Mouse (Mus musculus) limb, embryonic 10.5 days (tissue): Measurements from ENCODE around the gene 2810408A11Rik. TPM values are rescaled to one million over a fixed set of nuclear protein-coding genes. Genes with fewer than 3 reads are reported as not detected.

Source experiments
- DNase-seq: peaks from one replicate; pipeline ENCODE4 v3.0.0-alpha.2; 2017; ENCODE audit warnings: low spot score
- H3K27ac ChIP-seq: fragments of 300-500 bp; sonication (generic); 2 replicates; pipeline ENCODE4 v1.5.1; 2016; ENCODE audit warnings: mild to moderate bottlenecking
- H3K27me3 ChIP-seq: fragments of 300-500 bp; sonication (generic); 2 replicates; pipeline ENCODE4 v1.6.1; 2016; ENCODE audit warnings: low read depth, mild to moderate bottlenecking; ENCODE audit not compliant: poor library complexity, severe bottlenecking
- H3K36me3 ChIP-seq: fragments of 300-500 bp; sonication (generic); 2 replicates; pipeline ENCODE4 v1.6.1; 2016; ENCODE audit warnings: mild to moderate bottlenecking, moderate library complexity
- H3K4me1 ChIP-seq: fragments of 300-500 bp; sonication (generic); 2 replicates; pipeline ENCODE4 v1.6.1; 2016
- H3K4me3 ChIP-seq: fragments of 300-500 bp; sonication (generic); 2 replicates; pipeline ENCODE4 v1.5.1; 2016; ENCODE audit warnings: mild to moderate bottlenecking, moderate library complexity
- H3K9me3 ChIP-seq: fragments of 300-500 bp; sonication (generic); replicated peaks from 2 replicates; pipeline ENCODE4 v1.6.1; 2016; ENCODE audit warnings: mild to moderate bottlenecking
- WGBS: fragments of 180-500 bp; shearing (Covaris S2); methylation state at CpG from one replicate; pipeline ENCODE4 v1.1.7; 2016; 5-methylcytosine and 5-hydroxymethylcytosine counted together
- polyA plus RNA-seq: library from polyadenylated mRNA; unstranded; fragments of >200 nt; fragmentation: Nextera tagmentation; extraction: Ambion mirVana; gene quantifications from 2 replicates; pipeline ENCODE4 v1.2.1, GENCODE M21; 2016

The 2810408A11Rik gene
- polyA plus RNA-seq, 1 experiment from 2014 or later, result 25.8 TPM

- no peak for DNase-seq
- Histone ChIP-seq H3K9me3 (no peaks in the 10 kb centered on the region), H3K36me3 (peaks cover 92% of the 10 kb centered on the region), H3K4me3 (peak overlapping the region; percentile 81), H3K4me1 (peaks cover 57% of the 10 kb centered on the region), H3K27me3 (no peaks in the 10 kb centered on the region), H3K27ac (0 out of 2 replicates have a peak overlapping the region, but pooled peaks have one; percentile 92)
- 42% methylated on average over 9 of the region's 9 CpGs for WGBS
Measured at GRCm38 (mm10) chr11:69914917-69915430, 14.2 kb upstream of the 2810408A11Rik start.

GRCm38 (mm10) chr11:69914372-69914764, 13.6 kb upstream of the 2810408A11Rik start:
- H3K27me3 ChIP-seq, result no peaks in the 10 kb centered on the region
- H3K9me3 ChIP-seq, result no peaks in the 10 kb centered on the region
- 3% methylated on average over 17 of the region's 17 CpGs for WGBS
- peak overlapping the region; percentile 81 for H3K4me3 ChIP-seq
- no peak for DNase-seq
- H3K36me3 ChIP-seq, result peaks cover 92% of the 10 kb centered on the region
- peaks cover 52% of the 10 kb centered on the region for H3K4me1 ChIP-seq
- peak overlapping the region; percentile 92 for H3K27ac ChIP-seq

- Histone ChIP-seq H3K36me3 (peaks cover 92% of the 10 kb centered on the region), H3K27me3 (no peaks in the 10 kb centered on the region), H3K9me3 (no peaks in the 10 kb centered on the region), H3K4me3 (peak within 1 kb of the TSS; percentile 81), H3K4me1 (peaks cover 46% of the 10 kb centered on the region), H3K27ac (peak within 1 kb of the TSS; percentile 92)
- WGBS, result 2% methylated on average over 61 of the region's 61 CpGs
- DNase-seq, result peak; percentile 97
Measured at GRCm38 (mm10) chr11:69913554-69914371, 13.0 kb upstream of the 2810408A11Rik start, which contains the start of gene Gps2. Gps2 (plus strand) TSS chr11:69913888.

GRCm38 (mm10) chr11:69912716-69913530, 12.1 kb upstream of the 2810408A11Rik start:
- Histone ChIP-seq H3K9me3 (no peaks in the 10 kb centered on the region), H3K4me1 (peaks cover 42% of the 10 kb centered on the region), H3K27ac (peak overlapping the region; percentile 92), H3K36me3 (peaks cover 92% of the 10 kb centered on the region), H3K4me3 (peak overlapping the region; percentile 81), H3K27me3 (no peaks in the 10 kb centered on the region)
- DNase-seq, result no peak
- 77% methylated on average over 15 of the region's 15 CpGs for WGBS

GRCm38 (mm10) chr11:69911701-69912100, 10.9 kb upstream of the 2810408A11Rik start:
- 89% methylated on average over 6 of the region's 6 CpGs for WGBS
- Histone ChIP-seq H3K9me3 (no peaks in the 10 kb centered on the region), H3K4me3 (no peak overlapping the region), H3K4me1 (peaks cover 31% of the 10 kb centered on the region), H3K27me3 (no peaks in the 10 kb centered on the region), H3K27ac (no peak overlapping the region), H3K36me3 (peaks cover 92% of the 10 kb centered on the region)
- DNase-seq, result no peak

GRCm38 (mm10) chr11:69910781-69911560, 10.2 kb upstream of the 2810408A11Rik start:
- H3K27ac ChIP-seq, result no peak overlapping the region
- peak overlapping the region; percentile 8; the same call in 1 of the 2 replicates for H3K4me3 ChIP-seq

GRCm38 (mm10) chr11:69910177-69910576, 9.4 kb upstream of the 2810408A11Rik start:
- no peaks in the 10 kb centered on the region for H3K27me3 ChIP-seq

More at GRCm38 (mm10) chr11:69910781-69911560, 10.2 kb upstream of the 2810408A11Rik start:
- 94% methylated on average over 17 of the region's 17 CpGs for WGBS
- Histone ChIP-seq H3K36me3 (peaks cover 92% of the 10 kb centered on the region), H3K4me1 (peaks cover 27% of the 10 kb centered on the region), H3K27me3 (no peaks in the 10 kb centered on the region), H3K9me3 (no peaks in the 10 kb centered on the region)
- no peak for DNase-seq

GRCm38 (mm10) chr11:69909174-69909573, 8.4 kb upstream of the 2810408A11Rik start:
- Histone ChIP-seq H3K9me3 (no peaks in the 10 kb centered on the region), H3K27ac (no peak overlapping the region), H3K27me3 (no peaks in the 10 kb centered on the region), H3K4me3 (no peak overlapping the region), H3K4me1 (peaks cover 9% of the 10 kb centered on the region), H3K36me3 (peaks cover 96% of the 10 kb centered on the region)
- no peak for DNase-seq
- WGBS, result 93% methylated on average over 5 of the region's 5 CpGs

More at GRCm38 (mm10) chr11:69910177-69910576, 9.4 kb upstream of the 2810408A11Rik start:
- WGBS, result 91% methylated on average over 8 of the region's 8 CpGs
- Histone ChIP-seq H3K27ac (no peak overlapping the region), H3K36me3 (peaks cover 92% of the 10 kb centered on the region), H3K4me1 (peaks cover 19% of the 10 kb centered on the region), H3K9me3 (no peaks in the 10 kb centered on the region), H3K4me3 (no peak overlapping the region)
- DNase-seq, result no peak

GRCm38 (mm10) chr11:69908645-69909044, 7.9 kb upstream of the 2810408A11Rik start:
- no peak for DNase-seq
- H3K27me3 ChIP-seq, result no peaks in the 10 kb centered on the region

GRCm38 (mm10) chr11:69904311-69904710, 3.5 kb upstream of the 2810408A11Rik start:
- H3K36me3 ChIP-seq, result peaks cover 65% of the 10 kb centered on the region
- peaks cover 34% of the 10 kb centered on the region for H3K4me1 ChIP-seq
- no peak overlapping the region for H3K27ac ChIP-seq
- H3K27me3 ChIP-seq, result no peaks in the 10 kb centered on the region
- no peaks in the 10 kb centered on the region for H3K9me3 ChIP-seq
- WGBS, result over 99% methylated on average over 9 of the region's 9 CpGs
- DNase-seq, result no peak
- H3K4me3 ChIP-seq, result no peak overlapping the region

More at GRCm38 (mm10) chr11:69908645-69909044, 7.9 kb upstream of the 2810408A11Rik start:
- H3K4me3 ChIP-seq, result no peak overlapping the region
- no peak overlapping the region for H3K27ac ChIP-seq
- peaks cover 7% of the 10 kb centered on the region for H3K4me1 ChIP-seq
- 94% methylated on average over 11 of the region's 11 CpGs for WGBS
- no peaks in the 10 kb centered on the region for H3K9me3 ChIP-seq
- H3K36me3 ChIP-seq, result peaks cover 100% of the 10 kb centered on the region

GRCm38 (mm10) chr11:69902972-69903371, 2.2 kb upstream of the 2810408A11Rik start:
- Histone ChIP-seq H3K27ac (peak overlapping the region; percentile 50; the same call in 1 of the 2 replicates), H3K36me3 (peaks cover 57% of the 10 kb centered on the region), H3K27me3 (no peaks in the 10 kb centered on the region), H3K4me1 (peaks cover 45% of the 10 kb centered on the region), H3K4me3 (peak overlapping the region; percentile 91), H3K9me3 (no peaks in the 10 kb centered on the region)
- DNase-seq, result no peak
- WGBS, result 94% methylated on average over 13 of the region's 13 CpGs

- no peaks in the 10 kb centered on the region for H3K9me3 ChIP-seq
- WGBS, result under 1% methylated on average over 39 of the region's 39 CpGs
- peak overlapping the region; percentile 91 for H3K4me3 ChIP-seq
- H3K36me3 ChIP-seq, result peaks cover 56% of the 10 kb centered on the region
- peaks cover 45% of the 10 kb centered on the region for H3K4me1 ChIP-seq
- no peaks in the 10 kb centered on the region for H3K27me3 ChIP-seq
- peak overlapping the region; percentile 99 for H3K27ac ChIP-seq
- DNase-seq, result no peak
Measured at GRCm38 (mm10) chr11:69901993-69902392, 1.2 kb upstream of the 2810408A11Rik start.
